Mouse (Mus musculus) adrenal gland, postnatal 4 days (tissue): ENCODE measurements around the gene Lamtor5. TPM values are rescaled to one million over a fixed set of nuclear protein-coding genes. Genes with fewer than 3 reads are reported as not detected.

Experiments
- total RNA-seq, 2 experiments: library from RNA; stranded (reverse); gene quantifications; 2 replicates each; pipeline ENCODE4 v1.2.3; 2021

Lamtor5 gene
- total RNA-seq, 2 experiments from 2014 or later: 67.1 to 72.7 TPM

Other genes starting within 250 kb of the Lamtor5 start
- 1 to 10 TPM; 1.0 to 1.8 TPM for gene Kcna3, start 242.7 kb upstream of the Lamtor5 start, total RNA-seq
- 1 to 10 TPM; 3.1 to 4.0 TPM for gene Kcna2, start 177.7 kb upstream of the Lamtor5 start, total RNA-seq
- not detected for gene Kcna10, start 95.8 kb upstream of the Lamtor5 start, total RNA-seq
- 1 to 10 TPM in 1 of 2 experiments, under 1 TPM in 1; 0.31 to 2.1 TPM for gene Cym, start 57.1 kb upstream of the Lamtor5 start, total RNA-seq
- not detected for gene A630076J17Rik, start 48.2 kb upstream of the Lamtor5 start, total RNA-seq
- 10 to 100 TPM in 1 of 2 experiments, under 1 TPM in 1; 0.25 to 10.2 TPM for gene Prok1, start 39.2 kb upstream of the Lamtor5 start, total RNA-seq
- 1 to 10 TPM in 1 of 2 experiments, under 1 TPM in 1; 0.87 to 2.7 TPM for gene Slc16a4, start 12.4 kb downstream of the Lamtor5 start, total RNA-seq
- gene Rbm15, start 54.8 kb downstream of the Lamtor5 start, total RNA-seq: 10 to 100 TPM; 41.1 to 47.0 TPM
- gene Kcnc4, start 180.7 kb downstream of the Lamtor5 start, total RNA-seq: 10 to 100 TPM; 14.4 to 14.8 TPM
- gene Slc6a17, start 239.2 kb downstream of the Lamtor5 start, total RNA-seq: 1 to 10 TPM; 3.7 to 3.8 TPM